Mouse (Mus musculus) ES-Bruce4 (cell line): Measurements from ENCODE around the gene Gnao1.

Source experiments
- CTCF ChIP-seq: IDR thresholded peaks from one replicate; pipeline ENCODE4 v1.8.1; 2011; ENCODE audit warnings: low read depth, low read length
- EP300 ChIP-seq: IDR thresholded peaks from 2 replicates; pipeline ENCODE4 v1.6.1; 2011; ENCODE audit warnings: low read depth, low read length; ENCODE audit not compliant: insufficient read depth
- POLR2A ChIP-seq: IDR thresholded peaks from one replicate; pipeline ENCODE4 v1.8.1; 2011; ENCODE audit warnings: low read length; ENCODE audit not compliant: insufficient read depth

DNA sequence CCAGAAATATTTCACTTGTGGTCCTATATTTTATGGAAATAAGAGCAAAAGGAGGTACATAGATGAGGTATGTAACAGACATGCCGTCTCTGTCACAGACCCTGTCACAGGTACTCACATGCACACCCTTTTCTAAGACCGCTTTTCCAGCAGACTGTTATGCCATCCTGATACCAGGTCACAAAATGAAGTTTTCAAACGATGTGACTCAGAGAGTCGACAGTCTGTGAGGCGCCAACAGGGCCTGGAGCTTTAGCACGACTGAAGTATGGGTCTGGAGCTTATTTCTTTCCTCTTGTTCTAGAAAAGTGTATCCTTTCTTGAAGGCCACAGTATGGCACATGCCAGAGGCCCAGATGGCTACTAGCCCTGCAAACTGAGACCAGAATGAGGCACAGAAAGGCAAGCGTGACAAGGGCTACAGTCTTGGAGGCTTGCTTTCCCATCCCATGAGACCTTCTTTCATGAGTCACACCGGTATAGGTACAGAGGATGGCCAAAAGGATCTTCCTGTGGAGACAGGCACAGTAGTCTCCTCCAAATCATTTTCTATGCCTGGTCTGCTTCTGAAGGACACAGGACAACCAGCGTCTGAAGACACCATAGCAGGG lies 43.2 kb downstream of the Gnao1 start:
- TF ChIP-seq CTCF (no peak), EP300 (no peak), POLR2A (no peak)
